Mouse (Mus musculus) embryonic fibroblast, embryonic 13.5 days (primary cell): ENCODE measurements at regions not wholly inside any gene's neighbourhood (a gene's known extent, or its start where the extent isn't known, plus 50 kb on each side); places are given as distances from the start of the nearest gene placed in this dataset.

Source experiments
- H3K27ac ChIP-seq: 2 replicates; pipeline ENCODE4 v1.5.1; 2012; ENCODE audit warnings: low read length, control low read depth, inconsistent platforms; ENCODE audit not compliant: insufficient read depth
- H3K4me1 ChIP-seq: 2 replicates; pipeline ENCODE4 v1.6.1; 2011; ENCODE audit warnings: low read length; ENCODE audit not compliant: control insufficient read depth, insufficient read depth
- H3K4me3 ChIP-seq: 2 replicates; pipeline ENCODE4 v1.5.1; 2011; ENCODE audit warnings: mild to moderate bottlenecking, control low read depth, low read length; ENCODE audit not compliant: insufficient read depth
- CTCF ChIP-seq: IDR thresholded peaks from 2 replicates; pipeline ENCODE4 v1.5.1; 2011; ENCODE audit warnings: mild to moderate bottlenecking, control low read depth, low read length, moderate library complexity, borderline replicate concordance; ENCODE audit not compliant: insufficient read depth
- POLR2A ChIP-seq: IDR thresholded peaks from 2 replicates; pipeline ENCODE4 v1.6.1; 2011; ENCODE audit warnings: low read depth, mild to moderate bottlenecking, control low read depth, low read length, moderate library complexity

- H3K27ac ChIP-seq: no peak overlapping the region
- TF ChIP-seq POLR2A: no peak
- no peak overlapping the region for H3K4me3 ChIP-seq
- H3K4me1 ChIP-seq: no peaks in the 10 kb centered on the region
Measured at GRCm38 (mm10) chr15:39998063-39998462, 136.1 kb upstream of the 9330182O14Rik start.

DNA sequence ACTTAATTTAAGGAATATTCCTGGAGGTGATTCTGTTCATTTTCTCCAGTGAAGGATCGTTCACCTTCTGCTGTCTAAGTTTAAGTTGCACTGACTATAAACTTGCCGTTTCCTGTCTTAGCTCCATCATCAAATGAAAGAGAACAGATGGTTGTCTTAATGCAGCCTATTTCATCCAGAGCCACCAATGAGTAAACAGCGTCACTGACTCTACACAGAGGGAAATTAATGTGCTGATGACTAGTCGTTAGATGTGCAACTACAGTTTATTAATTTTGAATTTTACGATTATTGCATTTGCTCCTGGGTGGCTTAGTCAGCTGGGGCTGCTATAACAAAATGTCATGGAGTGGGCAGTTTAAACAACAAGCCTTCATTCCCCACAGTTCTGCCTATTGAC is 134.1 kb upstream of the 9330182O14Rik start:
- Histone ChIP-seq H3K27ac (no peak overlapping the region), H3K4me1 (no peaks in the 10 kb centered on the region), H3K4me3 (no peak overlapping the region)
- TF ChIP-seq CTCF: no peak
- TF ChIP-seq POLR2A: no peak

- H3K4me3 ChIP-seq: no peak overlapping the region
- TF ChIP-seq CTCF: no peak
- no peak overlapping the region for H3K27ac ChIP-seq
- no peaks in the 10 kb centered on the region for H3K4me1 ChIP-seq
Measured at GRCm38 (mm10) chr15:40005096-40005495, 129.1 kb upstream of the 9330182O14Rik start.

- TF ChIP-seq POLR2A: no peak
- no peak for TF ChIP-seq CTCF
- no peak overlapping the region for H3K27ac ChIP-seq
- no peaks in the 10 kb centered on the region for H3K4me1 ChIP-seq
- no peak overlapping the region for H3K4me3 ChIP-seq
Measured at GRCm38 (mm10) chr15:40007844-40008243, 126.3 kb upstream of the 9330182O14Rik start.

GRCm38 (mm10) chr15:40013833-40014232 is 120.3 kb upstream of the 9330182O14Rik start:
- Histone ChIP-seq H3K4me3 (no peak overlapping the region), H3K4me1 (0 out of 2 replicates have a peak, but pooled peaks cover 3% of the 10 kb centered on the region), H3K27ac (no peak overlapping the region)
- TF ChIP-seq CTCF (no peak), POLR2A (no peak)

- no peak for TF ChIP-seq CTCF
- no peak for TF ChIP-seq POLR2A
- H3K4me3 ChIP-seq: no peak overlapping the region
- H3K4me1 ChIP-seq: 0 out of 2 replicates have a peak, but pooled peaks cover 3% of the 10 kb centered on the region
- H3K27ac ChIP-seq: no peak overlapping the region
Measured at GRCm38 (mm10) chr15:40017019-40017418, 117.1 kb upstream of the 9330182O14Rik start.

DNA sequence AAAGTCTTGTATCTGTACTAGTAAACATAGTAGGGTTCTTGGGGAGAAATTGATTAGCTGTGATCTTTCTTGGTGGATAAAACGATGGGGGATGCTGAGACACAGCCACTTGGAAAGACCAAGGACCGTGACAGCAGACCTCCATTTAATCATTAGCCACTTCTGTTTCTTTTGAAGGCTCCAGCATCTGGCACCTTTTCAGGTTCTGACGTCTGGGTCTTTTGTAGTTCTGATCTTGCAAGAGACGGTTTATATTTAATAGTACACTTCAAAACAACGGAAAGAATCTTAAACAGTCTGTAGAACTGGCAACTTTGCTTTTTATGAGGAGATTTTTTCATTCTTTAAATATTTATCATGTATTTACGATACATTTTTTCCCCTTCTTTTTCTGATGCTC is 116.6 kb upstream of the 9330182O14Rik start:
- no peak overlapping the region for H3K4me3 ChIP-seq
- TF ChIP-seq CTCF (no peak), POLR2A (no peak)

GRCm38 (mm10) chr15:40018047-40018791 is 115.9 kb upstream of the 9330182O14Rik start:
- H3K4me3 ChIP-seq: no peak overlapping the region
- 0 out of 2 replicates have a peak, but pooled peaks cover 3% of the 10 kb centered on the region for H3K4me1 ChIP-seq
- no peak overlapping the region for H3K27ac ChIP-seq
- TF ChIP-seq CTCF (no peak), POLR2A (no peak)

More for the DNA sequence above, 116.6 kb upstream of the 9330182O14Rik start:
- Histone ChIP-seq H3K4me1 (0 out of 2 replicates have a peak, but pooled peaks cover 3% of the 10 kb centered on the region), H3K27ac (no peak overlapping the region)

GRCm38 (mm10) chr15:40018792-40019151 is 115.4 kb upstream of the 9330182O14Rik start:
- 0 out of 2 replicates have a peak, but pooled peaks cover 3% of the 10 kb centered on the region for H3K4me1 ChIP-seq
- TF ChIP-seq CTCF (no peak), POLR2A (no peak)
- no peak overlapping the region for H3K4me3 ChIP-seq
- no peak overlapping the region for H3K27ac ChIP-seq

- Histone ChIP-seq H3K4me3 (no peak overlapping the region), H3K27ac (no peak overlapping the region), H3K4me1 (0 out of 2 replicates have a peak, but pooled peaks cover 3% of the 10 kb centered on the region)
- TF ChIP-seq CTCF (no peak), POLR2A (no peak)
Measured at GRCm38 (mm10) chr15:40019226-40019625, 114.9 kb upstream of the 9330182O14Rik start.

DNA sequence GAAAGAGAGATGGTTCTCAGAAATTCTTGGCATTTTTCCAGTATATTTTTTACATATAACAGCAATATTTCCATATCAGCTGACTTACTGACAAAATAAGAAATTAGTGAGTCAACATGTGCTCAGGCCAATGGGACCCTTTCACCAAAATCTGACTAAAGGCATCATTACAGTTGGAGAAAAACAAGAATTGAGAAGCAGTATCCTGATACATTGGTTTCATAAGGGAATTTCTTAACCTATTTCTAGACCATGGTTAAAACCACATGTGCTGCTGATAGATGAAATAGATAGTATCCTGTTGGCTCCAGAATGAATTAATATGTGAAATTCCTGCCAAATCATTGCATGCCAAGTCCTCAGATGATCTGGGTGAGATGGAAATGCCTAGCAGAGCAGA is 114.1 kb upstream of the 9330182O14Rik start:
- H3K4me3 ChIP-seq: no peak overlapping the region
- H3K4me1 ChIP-seq: 0 out of 2 replicates have a peak, but pooled peaks cover 3% of the 10 kb centered on the region
- H3K27ac ChIP-seq: peak overlapping the region; percentile 18; the same call in 1 of the 2 replicates
- TF ChIP-seq POLR2A (no peak), CTCF (no peak)
